Mouse (Mus musculus) 3T3-L1 (cell line): ENCODE measurements at regions not wholly inside any gene's neighbourhood (a gene's known extent, or its start where the extent isn't known, plus 50 kb on each side); places are given as distances from the start of the nearest gene placed in this dataset.
A peak's percentile ranks its signal among the peaks of the same experiment; 100 is the strongest.

Source experiments
- DNase-seq: peaks from one replicate; pipeline ENCODE4 v3.0.0-alpha.2; 2015; ENCODE audit warnings: low read depth, low spot score

DNA sequence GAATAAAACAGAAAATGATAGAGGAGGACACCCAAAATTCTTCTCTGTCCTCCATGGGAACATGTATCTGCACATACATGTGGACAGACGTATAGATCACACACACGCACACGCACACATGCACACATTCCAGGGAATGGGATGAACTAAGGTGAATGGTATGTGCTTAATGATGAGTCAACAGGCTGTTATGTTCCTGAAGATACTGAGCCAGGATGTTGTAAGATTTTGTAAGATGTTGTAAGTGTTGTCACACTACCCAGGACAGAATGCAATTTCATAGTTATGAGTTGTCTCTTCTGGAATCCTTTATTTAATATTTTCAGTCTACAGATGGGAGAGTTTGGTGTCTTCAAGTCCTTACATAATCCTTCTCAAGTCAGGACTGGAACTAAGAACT is 447.5 kb downstream of the Gsdmc2 start:
- peak; percentile 70 for DNase-seq

- no peak for DNase-seq
Measured at GRCm38 (mm10) chr15:63377258-63377657, 467.7 kb downstream of the Gsdmc2 start.

GRCm38 (mm10) chr15:63371328-63372023 is 473.5 kb downstream of the Gsdmc2 start:
- DNase-seq: no peak

GRCm38 (mm10) chr15:63364473-63364872 is 480.5 kb downstream of the Gsdmc2 start:
- peak; percentile 92 for DNase-seq

DNA sequence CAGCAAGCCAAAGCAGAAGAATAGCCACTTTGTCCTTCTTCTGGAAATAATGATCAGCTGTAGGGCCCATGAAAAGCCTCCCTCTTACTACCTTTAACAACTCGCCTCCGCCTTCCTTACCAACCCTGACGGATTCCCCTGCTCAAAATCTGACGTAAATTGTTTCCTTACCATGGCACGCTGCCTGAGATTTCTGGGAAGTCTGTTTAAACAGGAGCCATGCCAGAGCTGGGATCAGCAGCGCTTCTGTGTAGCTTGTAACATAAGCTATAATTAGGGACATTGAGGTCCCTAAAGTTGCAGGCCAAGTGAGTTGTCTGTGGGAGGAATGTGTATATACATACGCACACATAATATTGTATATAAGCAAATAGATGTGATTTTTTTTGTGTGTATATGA is 484.6 kb downstream of the Gsdmc2 start:
- peak; percentile 16 for DNase-seq

DNA sequence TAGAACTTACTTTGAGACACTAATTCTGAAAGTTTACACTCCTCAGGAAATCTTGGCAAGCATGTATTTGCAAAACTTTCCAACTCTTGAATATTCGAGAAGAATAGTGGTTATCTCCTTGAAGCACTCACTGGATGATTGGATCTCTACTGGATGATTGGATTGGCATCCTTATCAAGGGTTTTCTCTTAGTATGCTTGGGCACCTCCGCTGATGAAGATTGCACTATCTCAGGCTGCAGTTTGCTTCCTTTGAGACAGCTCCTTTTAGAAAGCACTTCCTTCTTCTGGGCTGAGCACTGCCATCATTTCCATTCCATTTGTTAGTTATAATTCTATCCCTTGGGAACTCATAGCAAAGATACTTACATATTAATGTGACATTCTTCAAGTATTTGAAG is 503.2 kb downstream of the Gsdmc2 start:
- no peak for DNase-seq

GRCm38 (mm10) chr15:63340322-63341060 is 504.5 kb downstream of the Gsdmc2 start:
- DNase-seq: peak; percentile 97

DNA sequence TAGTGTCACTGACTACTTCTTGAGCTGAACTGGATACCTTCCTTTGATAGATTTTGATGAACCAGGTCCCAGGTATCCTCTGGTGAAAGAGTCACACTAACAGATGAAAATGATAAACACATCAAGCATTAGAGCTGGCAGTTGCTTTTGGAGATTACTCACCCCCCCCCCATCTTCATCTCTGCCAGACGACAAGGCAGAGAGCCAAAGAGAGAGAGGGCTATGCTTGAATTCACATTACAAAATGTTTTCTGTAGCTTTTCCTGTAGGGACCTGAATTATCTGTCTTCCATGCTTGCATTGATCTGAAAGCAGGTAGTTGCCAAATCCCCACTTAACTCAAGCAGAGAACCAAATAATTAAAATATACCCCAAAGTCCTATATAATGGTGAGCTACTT is 525.3 kb downstream of the Gsdmc2 start:
- peak; percentile 31 for DNase-seq

GRCm38 (mm10) chr15:63310426-63310825 is 534.6 kb downstream of the Gsdmc2 start:
- DNase-seq: no peak

DNA sequence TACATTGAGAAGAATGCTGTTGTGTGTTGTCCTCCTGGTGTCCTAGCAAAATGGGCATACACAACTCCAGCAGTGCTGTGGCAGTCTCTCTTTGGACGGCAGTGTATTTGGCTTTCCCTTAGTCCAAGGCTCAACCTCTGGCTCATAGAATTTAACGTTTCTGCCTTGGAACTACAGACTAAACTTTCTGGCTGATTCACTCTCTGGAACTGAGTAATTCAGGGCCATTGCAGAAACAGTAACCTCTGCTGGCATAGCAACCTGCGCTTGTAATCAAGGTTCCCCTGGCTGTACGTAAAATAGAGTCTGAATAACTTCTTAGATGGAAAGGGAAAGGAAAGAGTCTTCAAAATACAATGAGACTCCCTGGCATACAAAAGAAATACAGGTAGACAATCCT is 545.7 kb downstream of the Gsdmc2 start:
- no peak for DNase-seq

DNA sequence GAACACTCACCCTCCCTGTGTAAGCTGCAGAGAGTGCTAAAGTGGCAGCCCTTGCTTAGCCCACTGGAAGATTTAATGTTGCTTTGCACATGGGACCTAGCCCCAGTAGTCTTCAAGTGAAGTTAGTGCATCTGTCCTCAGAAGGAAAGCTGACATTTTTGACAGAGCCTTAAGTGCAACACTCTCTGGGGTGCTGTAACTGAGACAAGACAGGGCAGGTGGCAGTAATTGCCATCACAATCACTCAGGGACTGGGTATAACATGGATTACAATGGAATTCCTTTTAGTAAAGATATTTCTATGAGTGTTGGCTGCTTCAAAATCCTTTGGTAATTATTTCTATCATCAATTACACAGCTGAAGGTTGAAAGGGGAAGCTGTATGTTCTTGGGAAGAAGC is 556.4 kb downstream of the Gsdmc2 start:
- no peak for DNase-seq

GRCm38 (mm10) chr15:63286026-63286425 is 559.0 kb downstream of the Gsdmc2 start:
- DNase-seq: no peak

DNA sequence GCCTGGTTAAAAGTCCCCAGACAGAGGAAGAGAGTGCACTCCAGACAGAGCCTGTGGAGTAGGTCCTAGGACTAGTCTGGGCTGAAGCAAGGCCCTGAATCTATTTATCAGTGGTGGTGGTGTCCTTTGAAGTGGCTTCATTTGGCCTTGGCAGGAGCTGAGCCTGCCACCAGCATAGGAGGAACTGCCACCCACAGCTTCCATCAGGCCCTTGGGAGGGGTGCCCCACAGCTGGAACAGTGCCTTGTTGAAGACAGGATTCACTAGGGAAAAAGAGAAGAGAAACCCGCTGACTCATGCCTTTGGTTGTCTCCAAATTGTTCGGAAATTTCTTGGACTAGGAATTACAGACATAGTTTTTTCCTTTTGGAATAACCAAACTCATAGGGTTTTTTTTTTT is 574.6 kb downstream of the Gsdmc2 start:
- DNase-seq: peak; percentile 39

GRCm38 (mm10) chr15:63265845-63266244 is 579.1 kb downstream of the Gsdmc2 start:
- no peak for DNase-seq

- DNase-seq: no peak
Measured at GRCm38 (mm10) chr15:63255736-63256135, 589.2 kb downstream of the Gsdmc2 start.

GRCm38 (mm10) chr15:63252781-63253340 is 592.1 kb downstream of the Gsdmc2 start:
- DNase-seq: peak; percentile 75

GRCm38 (mm10) chr15:63238601-63239000 is 606.4 kb downstream of the Gsdmc2 start:
- DNase-seq: peak; percentile 48

- DNase-seq: no peak
Measured at GRCm38 (mm10) chr15:63218393-63219060, 626.5 kb downstream of the Gsdmc2 start.

GRCm38 (mm10) chr15:63205150-63205549 is 639.8 kb downstream of the Gsdmc2 start:
- no peak for DNase-seq

- no peak for DNase-seq
Measured at GRCm38 (mm10) chr15:63195031-63195430, 649.9 kb downstream of the Gsdmc2 start.

DNA sequence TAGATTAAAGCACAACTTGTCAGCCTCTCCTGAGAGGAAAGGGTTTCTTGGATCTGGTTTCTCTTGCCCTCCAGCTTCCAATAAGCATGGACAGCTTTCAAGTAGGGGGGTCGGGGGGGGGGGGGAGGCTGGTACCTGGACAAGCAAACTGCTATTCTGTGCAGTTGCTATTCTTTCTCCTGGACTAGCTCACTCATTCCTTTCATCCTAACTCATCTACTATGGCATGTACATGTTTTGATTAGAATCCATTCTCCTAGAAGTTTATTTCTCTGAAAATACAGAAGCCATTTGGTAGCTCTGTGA is 650.5 kb downstream of the Gsdmc2 start:
- DNase-seq: no peak
